Mouse (Mus musculus): Measurements from ENCODE around the gene Slc35f5.

GRCm38 (mm10) chr1:125537776-125538175 lies 22.6 kb upstream of the Slc35f5 start:
- TF ChIP-seq CTCF (IDR thresholded peaks at IDR 0.05; ENCODE audit: low read depth, low read length), result no peak
- no peak for TF ChIP-seq TAL1 (conservative IDR thresholded peaks at IDR 0.05; ENCODE audit: low read depth, low read length)
- no peak for TF ChIP-seq POLR2AphosphoS5 (IDR thresholded peaks at IDR 0.05; ENCODE audit: insufficient replicate concordance, low read depth, low read length)
- no peak for TF ChIP-seq GATA1 (IDR thresholded peaks at IDR 0.05; ENCODE audit: borderline replicate concordance, low read length)
